Mouse (Mus musculus): Measurements from ENCODE around the gene Ilkap. TPM values are rescaled to one million over a fixed set of nuclear protein-coding genes. Genes with fewer than 3 reads are reported as not detected.
A peak's percentile ranks its signal among the peaks of the same experiment; 100 is the strongest.

Gene Ilkap
- total RNA-seq (2015) (67.5 and 71.0 TPM in 2 replicates), total RNA-seq (2017) (90.9 and 102 TPM in 2 replicates)

DNA sequence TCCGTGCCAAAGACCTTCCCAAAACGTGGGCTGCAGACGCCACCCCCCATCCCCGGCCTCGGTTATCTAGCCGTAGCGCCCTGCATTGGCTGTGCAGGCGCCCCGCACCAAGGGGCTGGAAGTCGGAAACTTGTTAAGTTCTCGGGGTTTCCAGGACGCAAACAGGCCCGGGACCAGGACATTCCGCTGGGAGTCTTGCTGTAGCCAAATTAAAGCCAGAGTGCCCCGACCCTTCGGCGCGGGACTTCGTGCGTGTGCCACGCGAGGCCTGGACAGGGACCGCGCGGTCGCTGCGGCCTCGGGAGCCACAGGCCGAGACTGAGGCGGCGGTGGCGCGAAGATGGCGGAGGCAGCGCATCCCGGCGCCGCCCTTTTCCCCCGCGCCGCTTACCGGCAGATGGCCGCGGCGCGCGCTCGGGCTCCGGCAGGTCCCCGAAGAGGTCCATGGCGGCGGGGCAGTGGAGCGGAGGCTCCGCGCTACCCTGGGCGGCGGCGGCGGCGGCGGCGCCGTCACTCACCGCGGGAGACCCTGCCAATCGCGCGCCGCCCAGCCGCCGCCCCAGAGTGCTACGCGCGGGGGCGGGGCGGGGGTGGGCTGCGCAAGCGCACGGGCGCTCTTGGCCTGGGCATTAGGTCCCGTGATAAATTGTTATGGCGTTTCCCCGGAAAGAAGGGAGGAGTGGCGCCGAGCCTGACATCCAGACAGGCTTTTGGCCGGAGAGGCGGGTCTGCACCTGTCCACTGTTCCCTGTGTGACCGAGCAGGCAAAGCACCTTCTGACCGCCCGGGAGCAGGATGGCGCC lies at the start of gene Ilkap:
Gene Ilkap (minus strand): TSS at position 556 of the 803 bp plus-strand sequence.
- ATAC-seq (ENCODE audit: poor library complexity, severe bottlenecking), result peak; percentile 89

DNA sequence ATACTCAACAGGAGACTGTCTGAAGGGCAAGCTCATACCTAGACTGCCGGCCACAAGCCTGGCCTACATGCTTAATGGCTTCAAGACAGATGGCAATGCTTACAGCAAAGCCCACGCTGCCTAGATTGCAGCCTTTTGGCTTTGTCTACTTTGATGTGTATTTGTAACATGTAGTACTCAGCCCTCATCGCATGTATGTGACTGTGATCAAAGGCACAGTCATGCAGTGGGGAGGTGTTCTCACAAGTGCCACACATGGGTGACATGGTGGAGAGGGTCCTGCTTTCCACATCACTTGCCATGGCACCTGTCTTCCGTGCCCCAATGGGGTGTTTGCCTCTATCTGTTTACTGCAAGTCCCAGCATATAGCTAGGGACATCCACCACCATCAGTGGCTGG lies 47.9 kb upstream of the Ilkap start:
- ATAC-seq (ENCODE audit: poor library complexity, severe bottlenecking), result no peak

DNA sequence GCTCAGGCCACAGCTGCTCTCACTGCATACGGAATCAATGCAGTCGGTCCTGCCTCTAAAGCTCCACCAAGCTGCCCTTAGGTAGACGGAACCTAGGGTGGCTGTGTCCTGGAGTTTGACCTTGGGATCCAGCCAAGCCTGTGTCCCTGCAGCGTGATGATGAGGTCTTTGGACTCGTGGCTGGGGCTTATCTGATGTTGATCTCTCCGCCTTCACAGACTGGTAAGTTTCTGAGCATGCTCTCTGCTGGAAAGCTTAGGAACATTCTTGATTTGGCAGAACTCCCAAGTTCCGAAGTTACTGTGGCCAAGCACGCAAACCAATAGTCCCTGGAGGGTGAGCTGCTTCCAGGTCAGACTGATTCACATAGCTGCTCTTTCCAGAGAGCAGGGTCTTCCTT lies 47.4 kb upstream of the Ilkap start:
- no peak for ATAC-seq (ENCODE audit: poor library complexity, severe bottlenecking)

DNA sequence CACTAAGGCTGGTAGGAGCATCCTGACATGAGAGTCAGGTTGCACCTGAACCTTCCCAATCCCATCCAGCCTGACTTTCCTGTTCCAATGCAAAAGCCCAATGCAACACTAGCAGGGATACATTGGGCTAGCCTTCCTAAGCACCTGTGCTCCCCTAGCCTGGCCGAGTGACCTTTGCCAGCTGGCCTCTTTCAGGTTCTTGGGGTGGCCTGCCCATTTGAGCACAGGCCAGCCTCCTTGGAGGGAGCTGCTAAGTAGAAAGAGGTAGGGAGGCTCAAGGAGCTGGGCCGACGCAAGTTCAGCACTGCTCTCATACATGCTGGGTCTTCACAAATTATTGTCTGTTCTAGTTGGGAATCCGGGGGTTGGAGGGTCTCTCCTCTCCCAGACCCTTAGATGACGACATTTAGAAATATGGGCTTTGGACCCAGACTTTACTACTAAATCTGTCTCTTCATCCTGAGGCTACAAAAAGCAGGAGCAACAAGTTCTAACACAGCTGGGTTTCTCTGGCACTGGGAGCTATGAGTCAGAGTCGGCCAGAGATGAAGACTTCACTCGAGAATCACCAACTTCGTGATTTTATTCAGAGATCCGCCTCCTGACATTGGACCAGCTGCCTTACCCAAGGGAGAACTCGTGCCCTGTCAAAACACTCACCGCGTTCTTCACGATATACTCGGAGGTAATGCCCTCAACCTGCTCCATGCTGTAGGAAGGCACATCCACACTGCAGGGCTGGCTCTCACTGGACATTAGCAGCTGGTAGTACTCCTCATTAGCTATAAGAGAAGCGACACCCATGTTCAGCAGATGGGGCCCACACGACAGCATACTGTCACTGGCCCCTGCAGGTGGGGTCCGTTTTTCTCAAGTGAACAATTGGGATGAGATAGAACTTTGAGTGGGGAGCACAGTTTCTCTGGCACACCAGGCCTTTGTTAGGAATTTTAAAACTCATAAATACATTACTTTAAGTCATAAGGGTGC lies 46.5 kb upstream of the Ilkap start:
- ATAC-seq (ENCODE audit: poor library complexity, severe bottlenecking), result no peak

DNA sequence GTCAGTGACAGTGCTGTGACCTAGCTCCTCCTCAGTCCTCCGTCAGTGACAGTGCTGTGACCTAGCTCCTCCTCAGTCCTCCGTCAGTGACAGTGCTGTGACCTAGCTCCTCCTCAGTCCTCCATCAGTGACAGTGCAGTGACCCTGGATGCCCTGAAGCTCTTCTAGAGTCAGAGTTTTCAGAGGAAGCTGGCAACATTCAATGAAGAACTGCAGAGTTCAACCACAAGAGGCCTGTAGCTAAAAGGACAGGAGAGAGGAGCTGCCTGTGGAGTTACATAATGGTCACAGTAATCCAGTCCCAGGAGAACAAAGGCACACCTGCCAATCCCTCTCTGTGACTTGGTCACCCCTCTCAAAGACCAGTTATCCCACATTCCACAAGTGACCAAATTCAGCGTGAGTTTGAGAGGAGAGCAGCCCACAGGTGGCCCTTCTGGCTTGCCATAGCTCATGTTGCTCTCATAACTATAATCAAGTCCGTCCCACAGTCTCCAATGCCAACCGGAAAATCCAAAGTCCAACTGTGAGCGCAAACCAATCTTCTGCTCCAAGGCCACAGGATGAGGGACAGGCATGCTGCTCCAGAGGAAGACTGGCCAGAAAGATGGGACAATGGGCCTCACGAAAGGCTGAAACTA lies 43.9 kb upstream of the Ilkap start:
- ATAC-seq (ENCODE audit: poor library complexity, severe bottlenecking), result no peak

DNA sequence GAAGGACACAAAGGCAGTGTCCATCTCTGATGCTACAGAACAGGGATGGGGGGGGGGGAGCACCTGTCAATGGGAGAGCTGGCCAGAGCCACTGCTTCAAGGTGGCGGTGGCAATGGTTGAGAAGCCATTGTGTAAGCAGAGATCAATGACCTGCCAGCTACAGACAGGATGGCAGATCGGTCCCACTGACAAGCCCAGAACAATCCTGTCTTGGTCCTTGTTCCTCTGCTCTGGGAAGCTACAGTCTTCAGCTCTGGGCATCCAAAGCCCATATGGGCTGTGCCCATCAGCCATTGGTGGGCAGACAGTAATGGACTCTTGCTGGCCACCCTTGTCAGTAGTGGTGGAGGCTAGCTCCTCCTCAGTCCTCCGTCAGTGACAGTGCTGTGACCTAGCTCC lies 43.2 kb upstream of the Ilkap start:
- no peak for ATAC-seq (ENCODE audit: poor library complexity, severe bottlenecking)

DNA sequence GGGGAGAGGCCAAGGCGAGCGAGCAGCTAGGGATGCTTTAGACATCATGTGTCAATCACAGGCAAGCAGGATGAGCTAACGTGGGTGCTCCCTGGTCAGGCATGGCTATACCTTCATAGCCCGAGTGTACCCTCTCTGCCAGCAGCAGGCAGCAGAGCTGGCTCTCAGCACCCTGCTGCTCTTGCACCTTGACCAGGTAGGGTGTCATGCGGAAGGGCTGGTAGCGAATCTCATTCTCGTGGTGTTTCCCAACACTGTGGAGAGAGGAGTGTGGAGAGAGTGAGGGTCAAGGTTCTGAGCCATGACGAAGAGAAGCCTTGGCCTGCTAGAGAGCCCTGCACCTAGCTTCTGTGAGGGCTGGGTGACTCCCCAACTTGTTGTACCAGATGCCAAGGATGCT lies 41.2 kb upstream of the Ilkap start:
- ATAC-seq (ENCODE audit: poor library complexity, severe bottlenecking), result no peak

DNA sequence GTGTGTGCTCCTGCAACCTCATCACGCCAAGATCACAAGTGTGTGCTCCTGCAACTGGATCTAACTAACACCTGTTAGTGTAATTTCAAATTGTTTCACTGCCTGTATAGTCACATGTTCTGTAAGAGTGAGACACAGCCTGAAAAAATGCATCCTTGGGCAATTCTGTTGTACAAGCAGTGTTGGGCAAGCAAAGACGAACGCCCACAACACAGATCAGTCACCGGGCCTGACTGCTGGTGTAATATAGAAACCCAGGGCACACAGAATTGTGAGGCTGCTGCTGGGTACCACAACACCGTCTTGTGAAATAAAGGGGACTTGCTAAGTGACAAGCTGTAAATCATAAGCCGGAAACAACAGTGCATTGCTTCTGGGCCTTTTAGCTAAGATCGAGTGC lies 39.0 kb upstream of the Ilkap start:
- peak; percentile 80 for ATAC-seq (ENCODE audit: poor library complexity, severe bottlenecking)

DNA sequence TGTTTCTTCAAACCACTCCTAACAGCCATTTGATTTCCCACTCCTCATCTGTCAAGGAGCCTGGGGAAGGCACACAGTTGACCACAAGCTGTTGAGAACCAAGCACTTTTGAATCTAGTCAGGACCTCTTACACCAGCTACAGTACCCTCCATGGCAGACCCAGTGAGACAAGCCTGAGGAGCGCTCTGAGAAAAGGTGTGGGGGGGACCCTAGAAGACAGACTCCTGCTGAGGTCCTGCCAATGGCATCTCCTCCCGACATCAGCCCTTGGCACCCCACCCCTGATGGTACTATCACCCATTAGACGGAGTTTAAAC lies 38.4 kb upstream of the Ilkap start:
- no peak for ATAC-seq (ENCODE audit: poor library complexity, severe bottlenecking)

DNA sequence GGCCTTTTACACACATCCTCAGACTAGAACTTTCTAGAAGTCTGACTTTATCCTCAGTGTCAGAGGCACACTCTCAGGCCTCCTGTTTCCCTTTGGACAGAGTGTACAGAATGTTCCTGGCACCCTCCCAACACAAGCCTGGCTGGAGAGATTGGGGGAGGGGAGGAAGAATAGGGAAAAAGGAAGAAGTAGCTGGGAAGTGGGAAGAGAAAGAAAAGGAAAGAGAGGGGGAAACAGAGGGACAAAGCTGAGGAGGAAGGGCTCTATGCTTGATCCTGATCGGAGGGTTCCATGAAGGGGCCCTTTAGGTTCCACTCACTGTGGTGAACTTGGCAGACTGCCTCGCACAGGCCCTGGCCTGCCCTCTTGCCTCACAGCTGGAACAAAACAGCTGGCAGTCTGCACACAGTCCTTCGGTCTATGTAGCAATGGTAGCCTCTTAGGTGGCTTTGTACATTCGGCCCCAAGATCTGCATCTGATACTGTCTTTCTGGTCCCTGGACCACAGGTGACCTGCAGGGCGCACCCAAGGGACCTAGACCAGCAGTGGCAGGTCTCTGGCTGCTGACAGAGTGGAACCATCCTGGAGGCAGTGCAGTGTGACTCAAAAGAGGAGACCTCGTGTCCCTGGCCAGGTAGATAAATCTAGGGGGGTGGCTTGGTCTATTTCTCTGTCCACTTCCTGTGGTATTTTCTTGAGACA lies 37.9 kb upstream of the Ilkap start:
- peak; percentile 30 for ATAC-seq (ENCODE audit: poor library complexity, severe bottlenecking)

DNA sequence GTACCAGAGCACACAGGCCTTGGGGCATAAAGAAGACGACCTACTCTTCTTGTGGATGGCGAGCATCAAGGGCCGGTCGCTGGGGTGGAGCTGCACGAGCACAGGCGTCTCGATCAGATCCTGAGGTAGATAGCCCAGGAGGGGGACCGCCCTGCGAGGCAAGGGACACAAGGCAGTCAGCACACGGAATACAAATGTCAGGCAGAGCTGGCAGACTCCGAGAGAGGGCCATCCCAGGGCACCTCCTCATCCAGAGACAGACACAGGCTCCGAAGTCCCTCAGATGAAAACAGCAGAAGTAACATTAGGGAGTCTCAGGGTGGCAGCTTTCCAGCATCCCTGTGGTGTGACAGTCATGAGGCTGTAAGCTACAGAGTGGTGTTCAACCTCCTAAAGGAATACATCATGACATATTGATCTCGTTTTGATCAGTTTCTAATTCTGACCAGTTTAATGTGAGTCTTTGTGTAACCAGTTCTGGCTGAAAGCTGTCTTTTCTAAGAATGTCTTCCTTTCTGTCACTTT lies 37.1 kb upstream of the Ilkap start:
- no peak for ATAC-seq (ENCODE audit: poor library complexity, severe bottlenecking)

DNA sequence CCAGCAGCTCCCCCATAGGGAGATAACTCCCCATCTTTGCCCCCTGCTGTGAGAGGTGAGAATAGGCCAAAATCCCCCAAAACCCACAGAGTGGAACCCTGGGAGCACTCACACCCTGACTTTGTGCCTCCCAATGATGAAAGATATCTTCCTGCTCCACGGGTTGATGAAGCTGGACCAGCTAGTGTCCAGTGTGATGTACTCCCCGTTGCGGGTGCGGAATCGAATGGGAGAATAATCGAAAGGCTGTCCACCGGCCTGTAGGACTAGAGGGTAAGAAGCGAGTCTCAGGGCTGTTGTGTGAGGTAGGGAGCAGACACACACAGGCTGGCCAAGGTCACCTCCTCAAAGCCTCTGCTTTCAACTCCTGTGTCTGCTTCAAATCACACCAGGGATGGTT lies 36.3 kb upstream of the Ilkap start:
- ATAC-seq (ENCODE audit: poor library complexity, severe bottlenecking), result no peak

DNA sequence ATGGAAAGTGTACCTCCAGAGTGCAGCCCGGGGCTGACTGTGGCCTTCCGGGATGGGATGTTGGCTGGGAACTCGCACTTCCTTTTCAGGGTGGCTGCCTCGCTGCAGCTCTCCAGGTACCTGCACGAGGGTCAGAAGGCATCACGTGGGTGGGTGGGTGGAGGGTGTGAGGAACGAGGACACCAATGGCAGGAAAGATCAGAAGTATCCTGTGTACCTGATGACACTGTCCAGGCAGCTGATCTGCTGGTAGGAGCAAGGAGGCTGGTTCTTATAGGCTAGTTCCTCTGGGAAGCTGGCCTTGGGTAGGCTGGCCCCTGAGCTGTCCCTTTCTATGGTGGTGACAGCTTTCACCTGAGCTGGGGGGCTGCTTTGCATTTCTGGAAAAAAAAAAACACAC lies 32.1 kb upstream of the Ilkap start:
- no peak for ATAC-seq (ENCODE audit: poor library complexity, severe bottlenecking)

DNA sequence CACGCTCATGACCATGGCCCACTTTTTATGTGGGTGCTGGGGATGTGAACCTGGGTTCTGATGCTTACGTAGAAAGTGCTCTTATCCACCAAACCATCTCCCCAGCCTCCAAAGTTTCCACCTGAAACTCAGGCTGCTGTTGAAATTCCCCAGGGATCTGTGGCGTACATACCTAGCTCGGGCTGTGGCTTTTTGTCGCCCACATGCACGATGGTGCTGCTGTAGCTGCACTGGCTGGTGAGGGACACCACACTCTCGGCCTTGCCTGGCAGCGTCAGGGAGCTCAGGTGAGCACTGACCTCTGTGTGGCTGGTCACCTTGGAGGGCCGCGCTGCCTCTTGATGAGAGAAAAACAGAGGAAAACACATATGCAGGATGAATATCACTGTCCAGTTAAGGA lies 30.6 kb upstream of the Ilkap start:
- no peak for ATAC-seq (ENCODE audit: poor library complexity, severe bottlenecking)

DNA sequence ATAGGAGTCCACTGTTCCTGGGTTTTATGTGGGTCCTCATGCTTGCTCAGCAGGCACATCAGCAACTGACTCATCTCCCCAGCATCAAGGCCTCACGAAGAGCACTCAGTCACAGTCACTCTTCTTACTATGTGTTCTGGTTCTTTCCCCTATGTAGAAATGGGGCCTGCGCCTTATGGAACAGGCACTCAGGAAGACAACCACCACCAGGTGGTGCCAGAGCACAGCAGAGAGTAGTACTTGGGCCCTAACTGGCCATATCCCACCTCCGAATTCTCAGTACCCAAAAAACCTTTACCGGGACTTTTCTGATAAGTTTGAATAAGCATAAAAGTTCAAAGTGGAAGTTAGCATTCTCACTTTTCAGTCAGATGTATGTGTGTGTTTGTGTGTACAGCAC lies 30.0 kb upstream of the Ilkap start:
- peak; percentile 88 for ATAC-seq (ENCODE audit: poor library complexity, severe bottlenecking)

DNA sequence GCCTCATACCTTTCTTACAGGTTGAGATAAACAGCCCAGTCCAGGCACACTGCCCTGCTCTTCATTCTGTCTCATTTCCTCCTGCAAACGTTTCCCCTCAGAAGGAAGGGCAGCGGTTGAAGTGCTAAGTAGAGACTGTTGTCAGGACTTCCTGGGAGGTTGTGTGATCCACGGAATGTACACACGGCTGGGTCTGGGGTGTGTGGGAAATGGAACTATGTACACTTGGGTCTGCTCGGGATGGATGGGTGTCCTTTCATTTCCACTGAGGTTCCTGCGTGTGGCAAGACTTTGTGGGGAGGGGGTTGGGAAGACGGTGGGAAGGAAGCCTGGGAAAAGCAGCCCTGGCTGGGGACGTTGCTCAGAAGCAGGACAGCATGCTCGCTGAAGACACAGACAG lies 27.8 kb upstream of the Ilkap start:
- no peak for ATAC-seq (ENCODE audit: poor library complexity, severe bottlenecking)

DNA sequence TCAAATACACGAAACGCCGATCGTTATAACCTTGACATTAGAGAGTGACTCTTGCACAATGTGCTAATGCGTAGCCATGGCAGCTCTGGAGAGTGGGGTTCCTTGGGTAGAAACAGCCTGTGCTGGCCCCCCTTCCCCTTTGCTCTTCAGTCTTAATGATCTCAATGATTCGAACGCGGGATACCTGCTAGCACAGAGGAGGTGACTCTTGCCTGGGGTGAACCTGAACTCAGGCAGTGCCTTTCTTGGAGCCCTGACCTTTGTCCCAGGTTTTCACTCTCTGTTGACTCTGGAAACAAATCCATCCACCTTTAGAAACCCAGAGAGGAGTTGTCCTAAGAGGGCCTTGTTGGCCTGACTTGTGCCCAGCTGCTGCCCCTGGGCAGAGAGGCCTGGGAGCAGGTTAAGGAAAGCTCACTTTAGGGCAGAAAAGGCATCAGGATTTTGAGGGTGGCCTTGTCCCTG lies 22.0 kb upstream of the Ilkap start:
- ATAC-seq (ENCODE audit: poor library complexity, severe bottlenecking), result no peak

DNA sequence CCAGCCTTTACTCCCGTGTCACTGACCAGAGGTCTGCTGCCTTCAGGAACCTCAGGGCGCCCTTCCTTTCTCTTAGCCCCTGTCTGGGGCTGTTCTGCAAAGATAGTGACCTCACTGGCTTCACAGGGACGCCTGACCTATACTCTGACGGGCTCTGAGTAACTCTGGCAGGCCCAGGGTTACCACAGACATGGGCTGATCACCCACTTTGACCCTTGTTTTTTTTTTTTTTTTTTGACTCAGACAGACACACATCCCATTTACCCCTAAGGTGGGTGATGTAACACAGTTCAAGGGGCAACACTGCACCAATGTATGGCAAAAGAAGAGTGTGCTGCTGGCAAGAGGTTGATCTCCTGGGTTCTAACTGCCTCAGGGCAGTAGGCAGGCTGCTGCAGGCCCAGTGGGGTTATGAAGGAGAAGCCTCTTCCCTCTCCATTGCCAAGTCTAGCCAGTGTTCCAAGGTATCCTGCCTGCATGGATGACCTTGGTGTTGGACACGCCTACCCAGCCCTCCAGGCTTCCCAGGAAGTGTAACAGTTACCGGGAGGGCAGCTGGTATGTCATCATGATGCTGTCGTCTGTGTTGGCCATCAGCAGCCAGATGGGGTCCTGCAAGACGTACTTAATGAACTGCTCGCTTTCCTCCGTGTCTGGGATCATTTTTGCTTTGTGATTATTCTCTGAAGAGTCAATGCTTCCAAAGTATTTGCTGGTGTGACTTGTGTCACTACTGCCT lies 21.4 kb upstream of the Ilkap start:
- ATAC-seq (ENCODE audit: poor library complexity, severe bottlenecking), result no peak

DNA sequence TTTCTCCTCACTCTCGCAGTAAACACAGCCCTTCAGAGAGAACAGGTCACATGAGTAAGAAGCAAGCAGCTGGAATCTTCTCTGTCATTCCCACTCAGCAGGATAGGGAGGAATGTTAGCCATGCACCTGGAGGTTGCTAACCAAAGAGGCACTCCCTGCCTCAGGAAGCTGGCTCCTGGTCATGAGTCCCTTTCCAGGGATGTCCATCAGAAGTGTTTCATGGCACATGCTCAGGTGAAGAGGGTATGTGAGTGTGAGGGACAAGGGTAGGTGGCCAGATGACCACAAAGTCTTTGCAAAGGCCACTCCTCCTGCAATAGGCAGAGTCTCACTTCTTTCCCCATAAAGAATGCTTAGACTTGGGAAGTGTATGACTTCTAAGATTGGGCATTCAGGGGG lies 19.4 kb upstream of the Ilkap start:
- no peak for ATAC-seq (ENCODE audit: poor library complexity, severe bottlenecking)

DNA sequence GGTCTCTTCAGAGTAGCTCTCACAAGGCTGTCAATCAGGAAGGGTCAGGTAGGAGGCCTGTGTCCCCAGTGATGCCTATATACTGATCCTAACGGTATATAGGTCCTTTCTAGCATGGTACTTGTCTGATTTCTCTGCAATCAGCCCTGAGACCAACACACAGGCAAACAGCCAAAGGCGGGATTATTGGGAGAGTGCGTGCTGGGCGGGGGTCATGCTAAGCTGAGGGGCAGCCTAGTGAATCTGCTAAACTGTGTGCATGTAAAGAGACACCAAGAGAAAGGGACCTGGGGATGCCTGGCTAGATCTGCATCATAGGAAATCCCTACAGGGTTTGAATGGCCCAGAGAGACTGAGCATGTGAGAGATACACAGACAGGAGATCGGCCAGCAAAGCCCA lies 16.7 kb upstream of the Ilkap start:
- no peak for ATAC-seq (ENCODE audit: poor library complexity, severe bottlenecking)

Data from megakaryocyte, adult 5-6 weeks (primary cell).